15 mouse cellular contexts compared by ENCODE assay signal in the genomic region with DNA sequence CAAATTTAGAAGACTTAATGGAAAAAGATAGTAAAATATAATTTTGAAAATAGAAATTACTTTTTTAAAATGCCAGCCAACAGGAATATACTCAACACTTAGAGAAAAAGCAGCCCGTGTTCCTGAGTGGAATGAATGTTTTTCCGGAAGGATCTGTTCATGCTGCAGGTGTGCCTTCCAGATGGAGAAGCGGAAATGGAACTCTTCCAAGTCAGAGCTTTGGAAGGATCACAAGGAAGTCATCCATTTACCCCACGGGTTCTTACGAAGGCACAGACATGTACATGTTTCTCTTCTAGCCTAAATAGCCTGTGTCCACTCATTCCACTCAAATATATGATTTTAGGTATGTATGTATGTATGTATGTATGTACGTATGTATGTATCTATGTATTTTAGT.
"Had no signal": no experiment of that assay in that cellular context is flagged by ENCODE, and none has a peak within 500 bp of the region (broad histone marks: within the 10 kb centered on the region; RNA-seq: fewer than 3 reads in every experiment).

No protein-coding gene starts in this region.

- H3K36me3 ChIP-seq: neural tube, embryonic 15.5 days; stomach, embryonic 15.5 days had no signal

- DNase-seq: retina, postnatal 1 day; right cerebral cortex, adult 18-20 months; right cerebral cortex, postnatal 14 days; right cerebral cortex, postnatal 25 days; right cerebral cortex, postnatal 4 days; spleen, adult 18-20 months; thymus, adult 18-20 months; thymus, adult 2 months; thymus, postnatal 14 days; thymus, postnatal 25 days; thymus, postnatal 36 days; thymus, postnatal 4 days had no signal

- H3K27ac ChIP-seq: neural tube, embryonic 15.5 days; stomach, embryonic 15.5 days; stomach, postnatal 0 days had no signal

- H3K27me3 ChIP-seq: neural tube, embryonic 15.5 days; stomach, embryonic 15.5 days had no signal

- H3K4me3 ChIP-seq: neural tube, embryonic 15.5 days; stomach, embryonic 15.5 days had no signal
